29 mouse cellular contexts compared by ENCODE assay signal in genomic region chr7:16840109-16840491, GRCm38 (mm10). TPM values are rescaled to one million over a fixed set of nuclear protein-coding genes. Genes with fewer than 3 reads are reported as not detected.
"Had no signal": no experiment of that assay in that cellular context is flagged by ENCODE, and none has a peak within 500 bp of the region (broad histone marks: within the 10 kb centered on the region; RNA-seq: fewer than 3 reads in every experiment).

No protein-coding gene starts in this region.

- H3K4me3 ChIP-seq: embryonic facial prominence, embryonic 10.5 days; embryonic facial prominence, embryonic 12.5 days; embryonic facial prominence, embryonic 13.5 days; embryonic facial prominence, embryonic 15.5 days; erythroblast, embryonic 14.5 days; forebrain, embryonic 10.5 days; forebrain, embryonic 12.5 days; forebrain, embryonic 13.5 days; forebrain, embryonic 15.5 days; gastrocnemius, adult 2 months had no signal

- H3K27ac ChIP-seq: embryonic facial prominence, embryonic 10.5 days; embryonic facial prominence, embryonic 12.5 days; embryonic facial prominence, embryonic 15.5 days; forebrain, embryonic 10.5 days; forebrain, embryonic 12.5 days; forebrain, embryonic 13.5 days; forebrain, embryonic 15.5 days; gastrocnemius, adult 2 months had no signal

- H3K9me3 ChIP-seq: embryonic facial prominence, embryonic 10.5 days; embryonic facial prominence, embryonic 12.5 days; embryonic facial prominence, embryonic 13.5 days; embryonic facial prominence, embryonic 15.5 days; forebrain, embryonic 10.5 days; forebrain, embryonic 12.5 days; forebrain, embryonic 13.5 days; forebrain, embryonic 15.5 days had no signal

- H3K9ac ChIP-seq: embryonic facial prominence, embryonic 12.5 days; embryonic facial prominence, embryonic 13.5 days; embryonic facial prominence, embryonic 15.5 days; forebrain, embryonic 12.5 days; forebrain, embryonic 13.5 days; forebrain, embryonic 15.5 days; forebrain, postnatal 0 days had no signal

- ATAC-seq: forebrain, embryonic 13.5 days; forebrain, embryonic 14.5 days; forebrain, embryonic 15.5 days; forebrain, embryonic 16.5 days; forebrain, postnatal 0 days had no signal

- H3K27me3 ChIP-seq: embryonic facial prominence, embryonic 12.5 days; embryonic facial prominence, embryonic 13.5 days; embryonic facial prominence, embryonic 15.5 days; forebrain, embryonic 13.5 days; forebrain, embryonic 15.5 days had no signal

- DNase-seq: cerebellum, adult 18-20 months; cerebellum, adult 2 months; cerebellum, adult 8-10 months; cerebellum, adult 9-10 months; cerebellum, adult 9-11 months; cerebellum, postnatal 10 days; cerebellum, postnatal 14 days; cerebellum, postnatal 25 days; cerebellum, postnatal 36 days; embryo, embryonic 11 days; forebrain, postnatal 0 days; gastrocnemius, adult 2 months; gastrocnemius, postnatal 10 days; gastrocnemius, postnatal 14 days; gastrocnemius, postnatal 25 days; gastrocnemius, postnatal 36 days; heart, adult 18-20 months had no signal

- H3K4me2 ChIP-seq: embryonic facial prominence, embryonic 12.5 days; embryonic facial prominence, embryonic 13.5 days; embryonic facial prominence, embryonic 15.5 days; forebrain, embryonic 12.5 days; forebrain, embryonic 13.5 days; forebrain, embryonic 15.5 days had no signal

RNA-seq across cellular contexts. Expression of gene Gng8, which starts 51.5 kb away (rescaled TPM):
- total RNA-seq: common myeloid progenitor, adult 5-6 weeks; forebrain, postnatal 0 days; gastrocnemius, adult 2 months; gastrocnemius, postnatal 25 days had no signal
- polyA plus RNA-seq: erythroblast, embryonic 14.5 days had no signal
